Mouse (Mus musculus) adipocyte (in vitro differentiated cells): ENCODE measurements around the gene Lta.

Source experiments
- DNase-seq: peaks from one replicate; pipeline ENCODE4 v3.0.0-alpha.2; 2016; ENCODE audit warnings: low spot score

The Lta gene

DNA sequence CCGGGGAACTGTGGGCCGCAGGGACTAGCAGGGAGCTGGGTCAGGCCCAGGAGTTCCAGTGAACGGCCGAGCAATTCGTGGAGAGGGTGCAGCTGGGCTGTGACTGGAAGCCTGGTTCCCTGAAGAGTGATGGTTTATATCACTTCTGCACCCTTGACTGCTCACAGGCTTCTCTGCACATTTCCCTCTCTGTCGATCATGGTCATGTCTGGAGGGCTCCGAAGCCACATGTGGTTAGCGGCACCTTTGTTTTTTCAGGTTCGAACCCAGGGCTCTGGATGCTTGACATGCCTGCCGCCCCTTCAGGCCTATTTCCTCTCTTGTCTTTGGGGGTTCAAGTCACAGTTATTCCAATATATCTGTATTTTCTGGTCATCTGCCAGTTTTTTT lies 224 bp upstream of the Lta start:
- no peak for DNase-seq

DNA sequence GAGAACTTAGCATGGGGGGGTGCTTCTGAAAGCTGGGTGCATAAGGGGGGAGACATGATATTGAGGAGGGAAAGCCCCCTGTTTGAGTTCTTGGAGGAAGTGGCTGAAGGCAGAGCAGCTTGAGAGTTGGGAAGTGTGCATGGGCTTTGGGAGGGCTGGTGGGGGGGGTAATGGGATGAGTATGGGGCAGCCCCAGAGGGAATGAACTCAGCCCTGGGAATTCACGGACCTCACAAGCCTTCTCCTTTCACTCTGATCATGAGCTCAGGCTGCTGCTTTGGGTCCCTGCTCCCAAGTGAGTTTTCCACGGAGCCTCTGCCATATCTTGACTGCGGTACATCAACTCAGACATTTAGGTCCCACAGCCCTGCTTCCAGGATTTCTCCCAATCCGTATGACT lies 2.7 kb downstream of the Lta start:
- no peak for DNase-seq

DNA sequence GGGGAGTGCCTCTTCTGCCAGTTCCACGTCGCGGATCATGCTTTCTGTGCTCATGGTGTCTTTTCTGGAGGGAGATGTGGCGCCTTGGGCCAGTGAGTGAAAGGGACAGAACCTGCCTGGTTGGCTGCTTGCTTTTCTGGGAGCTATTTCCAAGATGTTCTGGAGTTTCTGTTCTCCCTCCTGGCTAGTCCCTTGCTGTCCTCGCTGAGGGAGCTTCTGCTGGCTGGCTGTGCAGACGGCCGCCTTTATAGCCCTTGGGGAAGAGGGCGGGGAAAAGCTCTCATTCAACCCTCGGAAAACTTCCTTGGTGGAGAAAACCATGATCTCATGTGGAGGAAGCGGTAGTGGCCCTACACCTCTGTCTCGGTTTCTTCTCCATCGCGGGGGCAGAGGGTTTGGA lies 3.4 kb downstream of the Lta start, which contains the start of gene Tnf:
Gene Tnf (minus strand): TSS at position 221 of the 400 bp plus-strand sequence.
- no peak for DNase-seq

DNA sequence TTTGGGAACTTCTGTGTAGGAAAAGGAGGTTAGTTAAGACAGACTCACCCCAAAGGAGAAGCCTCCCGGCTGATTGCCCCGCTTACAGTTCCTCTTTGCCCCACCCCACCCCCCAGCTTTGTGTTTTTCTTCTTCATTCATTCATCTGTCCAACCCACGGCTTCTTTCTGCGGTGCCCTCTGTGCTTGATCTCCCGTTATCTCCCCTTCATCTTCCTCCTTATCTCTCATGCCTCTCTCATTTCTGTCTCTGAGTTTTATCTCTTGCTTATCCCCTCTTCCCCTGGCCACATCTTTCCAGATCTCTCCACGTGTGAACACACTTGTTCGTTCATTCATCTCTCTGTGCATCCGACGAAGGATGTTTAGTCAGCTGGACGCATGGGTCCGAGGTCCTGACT lies 4.0 kb downstream of the Lta start:
- DNase-seq, result no peak

DNA sequence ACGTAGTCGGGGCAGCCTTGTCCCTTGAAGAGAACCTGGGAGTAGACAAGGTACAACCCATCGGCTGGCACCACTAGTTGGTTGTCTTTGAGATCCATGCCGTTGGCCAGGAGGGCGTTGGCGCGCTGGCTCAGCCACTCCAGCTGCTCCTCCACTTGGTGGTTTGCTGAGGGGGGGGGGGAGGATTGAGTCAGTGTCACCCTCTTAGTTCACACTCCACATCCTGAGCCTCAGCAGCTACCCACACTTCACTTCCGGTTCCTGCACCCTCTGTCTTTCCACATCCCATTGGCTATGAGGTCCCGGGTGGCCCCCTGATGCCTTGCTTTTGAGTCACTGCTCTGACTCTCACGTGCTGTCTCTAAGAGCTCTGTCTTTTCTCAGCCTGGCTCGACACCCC lies 4.8 kb downstream of the Lta start:
- DNase-seq, result no peak

DNA sequence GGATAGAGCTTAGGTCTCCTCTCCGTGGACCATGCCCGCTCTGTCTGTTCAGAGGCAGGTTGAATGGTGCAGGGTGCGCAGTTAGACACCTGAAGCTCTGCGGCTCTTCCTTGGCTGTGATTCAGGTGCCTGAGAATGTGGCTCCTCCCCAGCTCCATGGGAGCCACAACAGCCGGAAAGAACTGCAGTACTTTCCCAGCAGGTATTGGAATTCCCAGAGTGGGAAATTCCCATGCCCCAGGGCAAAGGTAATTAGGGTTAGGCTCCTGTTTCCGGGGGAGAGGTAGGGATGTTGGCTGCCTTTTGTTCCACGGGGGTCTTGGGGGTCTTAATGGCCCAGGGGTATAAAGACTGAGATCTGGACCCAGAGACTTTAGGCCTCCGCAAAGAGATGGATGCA lies 6.2 kb downstream of the Lta start:
- DNase-seq, result no peak

DNA sequence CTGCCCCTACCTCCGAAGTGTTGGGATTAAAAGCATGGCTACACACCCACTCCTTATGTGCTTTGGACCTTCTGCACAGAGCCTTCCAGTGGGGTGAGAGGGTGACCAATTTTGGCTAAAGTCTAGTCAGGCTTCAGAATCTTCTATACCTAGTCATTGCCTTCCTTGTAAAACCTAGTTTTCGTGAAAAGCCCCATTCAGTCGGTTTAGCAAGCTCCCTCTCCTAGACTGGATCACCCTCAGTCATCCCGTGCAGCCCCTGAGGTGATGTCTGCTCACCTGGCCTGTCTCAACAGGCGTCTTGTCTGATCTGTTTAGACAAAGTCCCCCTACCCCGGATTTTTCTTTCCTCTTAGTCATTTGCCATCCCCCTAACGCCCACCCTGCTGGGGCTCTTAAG lies 7.1 kb downstream of the Lta start:
- no peak for DNase-seq

DNA sequence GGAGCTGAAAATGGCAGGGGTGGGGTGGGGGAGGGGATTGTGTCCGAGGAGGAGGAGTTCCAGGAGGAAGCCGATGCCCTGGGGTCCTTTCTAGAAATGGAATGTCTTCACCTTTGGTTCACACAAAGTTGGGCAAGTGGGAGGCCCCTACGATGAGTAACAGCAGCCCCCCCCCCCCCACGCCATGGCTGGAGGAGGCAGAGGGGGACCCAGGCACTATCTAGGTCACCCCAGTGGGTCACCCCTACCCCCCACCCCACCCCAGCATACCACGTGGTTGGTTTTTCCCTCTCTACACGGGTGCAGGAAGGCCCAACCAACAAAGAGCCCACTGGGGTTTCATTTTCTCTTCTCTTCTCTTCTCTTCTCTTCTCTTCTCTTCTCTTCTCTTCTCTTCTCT lies 8.0 kb downstream of the Lta start:
- DNase-seq, result no peak

DNA sequence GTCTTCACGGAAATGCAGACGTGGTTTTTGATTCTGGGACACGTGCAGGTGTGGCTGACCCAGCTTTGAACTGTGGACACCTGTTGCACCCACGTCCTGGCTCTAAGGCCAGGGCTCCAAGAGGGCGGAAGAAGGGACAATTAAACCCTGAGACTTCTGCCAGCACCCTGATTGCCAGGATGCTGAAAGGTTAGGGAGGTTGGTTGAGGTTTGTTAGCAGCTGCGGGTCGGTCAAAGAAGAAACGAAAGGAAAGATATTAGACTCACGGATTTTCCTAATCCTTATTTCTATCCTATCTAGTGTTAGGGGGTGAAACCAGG lies 8.9 kb downstream of the Lta start:
- no peak for DNase-seq

DNA sequence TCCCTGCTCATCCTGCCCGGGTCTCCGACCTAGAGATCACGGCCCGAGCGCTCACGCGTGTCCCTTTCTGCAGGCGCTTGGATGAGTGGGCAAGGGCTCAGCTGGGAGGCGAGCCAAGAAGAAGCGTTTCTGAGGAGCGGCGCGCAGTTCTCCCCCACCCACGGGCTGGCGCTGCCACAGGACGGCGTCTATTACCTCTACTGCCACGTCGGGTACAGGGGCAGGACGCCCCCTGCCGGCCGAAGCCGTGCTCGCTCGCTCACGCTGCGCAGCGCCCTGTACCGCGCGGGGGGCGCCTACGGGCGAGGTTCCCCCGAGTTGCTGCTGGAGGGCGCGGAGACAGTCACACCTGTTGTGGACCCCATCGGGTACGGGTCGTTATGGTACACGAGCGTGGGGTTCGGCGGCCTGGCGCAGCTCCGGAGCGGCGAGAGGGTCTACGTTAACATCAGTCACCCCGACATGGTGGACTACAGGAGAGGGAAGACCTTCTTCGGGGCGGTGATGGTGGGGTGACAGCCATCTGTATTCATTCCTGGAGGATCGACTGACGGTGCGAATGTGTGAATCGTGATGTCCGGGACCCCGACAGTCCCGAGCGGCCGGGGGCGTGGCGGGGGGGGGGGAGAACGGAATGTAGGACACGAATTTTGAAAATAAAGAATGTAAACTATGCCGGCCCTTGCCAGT lies 9.4 kb downstream of the Lta start:
- no peak for DNase-seq

DNA sequence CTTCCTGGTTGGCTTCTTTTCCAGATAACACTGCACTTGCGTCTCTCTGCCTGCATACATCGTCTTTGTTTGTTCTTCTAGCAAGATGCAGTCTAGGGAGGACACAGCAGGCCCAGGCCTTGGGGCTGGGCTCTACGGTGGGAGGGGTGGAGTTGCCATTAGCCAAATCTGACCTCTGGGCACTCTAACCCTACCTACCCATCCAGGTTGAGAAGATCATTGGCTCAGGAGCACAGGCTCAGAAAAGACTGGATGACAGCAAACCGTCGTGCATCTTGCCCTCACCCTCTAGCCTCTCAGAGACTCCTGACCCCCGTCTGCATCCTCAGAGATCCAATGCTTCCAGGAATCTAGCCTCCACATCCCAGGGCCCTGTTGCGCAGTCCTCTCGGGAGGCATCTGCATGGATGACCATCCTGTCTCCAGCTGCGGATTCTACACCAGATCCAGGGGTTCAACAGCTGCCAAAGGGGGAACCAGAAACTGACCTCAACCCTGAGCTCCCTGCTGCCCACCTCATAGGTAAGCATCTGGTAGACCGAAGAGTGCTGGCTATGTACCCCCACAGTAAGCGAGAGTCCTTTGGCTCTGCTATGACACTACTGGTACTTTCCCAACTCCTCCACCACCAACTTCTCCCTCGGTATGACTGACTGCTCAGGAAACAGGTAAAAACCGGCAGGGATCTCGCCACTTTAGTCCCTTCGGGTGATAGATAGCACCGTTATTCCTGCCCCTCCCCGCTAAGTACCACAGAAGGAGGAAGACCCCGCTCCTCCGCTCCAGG lies 10.1 kb downstream of the Lta start:
- DNase-seq, result no peak

DNA sequence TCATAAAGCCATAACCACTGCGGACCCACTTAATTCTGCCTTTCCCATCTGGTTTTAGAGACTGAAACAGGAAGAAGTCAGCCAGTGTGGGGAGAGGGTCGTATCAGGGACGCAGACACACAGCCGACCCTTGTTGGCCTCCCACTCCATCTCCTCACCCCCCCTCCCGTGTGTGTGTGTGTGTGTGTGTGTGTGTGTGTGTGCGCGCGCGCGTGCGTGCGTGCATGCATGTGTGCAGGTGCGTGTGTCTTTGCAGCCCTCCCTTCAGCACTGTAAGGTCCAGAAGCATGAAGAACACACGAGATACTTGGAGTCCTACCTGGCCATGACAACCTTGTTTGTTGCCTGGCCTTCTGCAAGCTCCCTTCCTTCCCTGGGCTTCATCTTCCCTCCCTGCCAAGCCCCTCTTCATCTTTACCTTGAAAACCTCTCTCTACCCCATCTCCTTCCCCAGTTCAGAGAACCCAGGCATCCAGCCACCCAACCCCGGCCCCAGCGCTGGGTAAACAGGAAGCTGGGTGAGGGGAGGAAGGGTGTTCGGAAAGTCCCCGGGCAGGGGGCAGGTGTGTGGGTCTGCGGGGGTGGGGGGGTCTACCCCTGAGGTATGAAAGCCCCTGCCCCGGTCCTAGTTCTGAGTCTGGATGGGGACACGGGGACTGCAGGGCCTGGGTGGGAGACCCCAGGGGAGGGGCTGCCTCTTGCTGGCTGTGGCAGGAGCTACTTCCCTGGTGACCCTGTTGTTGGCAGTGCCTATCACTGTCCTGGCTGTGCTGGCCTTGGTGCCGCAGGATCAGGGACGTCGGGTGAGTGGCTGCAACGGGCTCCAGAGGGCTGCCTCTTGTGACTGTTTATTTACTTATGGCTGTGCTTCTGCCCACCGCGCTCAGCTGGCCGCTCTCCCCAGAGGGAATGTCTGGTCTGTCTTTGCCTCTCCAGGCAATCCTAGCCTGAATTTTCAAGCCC lies 11.0 kb downstream of the Lta start, which contains the start of gene Ltb:
Gene Ltb (plus strand): TSS at position 559 of the 963 bp plus-strand sequence.
- DNase-seq, result no peak

DNA sequence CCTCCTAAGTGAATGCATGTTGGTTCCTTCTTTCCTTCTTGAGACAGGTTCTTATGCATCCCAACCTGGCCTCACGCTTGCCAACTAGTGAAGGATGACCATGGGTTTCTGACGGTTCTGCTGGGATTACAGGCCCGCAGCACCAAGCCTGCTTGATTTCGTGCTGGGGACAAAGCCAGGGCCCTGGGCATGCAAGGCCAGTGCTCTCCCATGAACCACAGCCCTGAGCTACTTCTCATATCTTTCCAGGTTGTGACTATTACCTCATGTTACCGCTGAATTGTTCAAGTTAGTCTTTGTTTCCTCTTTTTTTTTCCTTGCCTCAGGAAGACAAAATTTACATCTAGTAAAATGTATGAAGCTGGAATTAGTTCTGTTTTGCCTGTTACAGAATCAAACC lies 12.2 kb downstream of the Lta start:
- no peak for DNase-seq

DNA sequence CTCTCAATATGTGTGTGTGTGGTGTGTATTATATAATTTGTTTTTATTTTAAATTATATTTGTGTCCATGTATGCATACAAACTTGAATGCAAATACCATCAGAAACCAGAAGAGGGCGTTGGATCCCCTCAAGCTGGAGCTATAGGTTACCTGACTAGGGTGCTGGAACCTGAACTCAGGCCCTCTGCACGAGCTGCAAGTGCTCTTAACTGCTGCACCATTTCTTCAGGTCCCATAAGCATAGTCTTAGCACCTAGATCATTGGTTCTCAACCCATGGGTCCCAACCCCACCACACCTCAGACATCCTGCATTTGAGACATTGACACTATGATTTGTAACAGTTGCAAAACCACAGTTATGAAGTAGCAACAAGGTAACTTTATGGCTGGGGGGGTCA lies 13.4 kb downstream of the Lta start:
- DNase-seq, result no peak

DNA sequence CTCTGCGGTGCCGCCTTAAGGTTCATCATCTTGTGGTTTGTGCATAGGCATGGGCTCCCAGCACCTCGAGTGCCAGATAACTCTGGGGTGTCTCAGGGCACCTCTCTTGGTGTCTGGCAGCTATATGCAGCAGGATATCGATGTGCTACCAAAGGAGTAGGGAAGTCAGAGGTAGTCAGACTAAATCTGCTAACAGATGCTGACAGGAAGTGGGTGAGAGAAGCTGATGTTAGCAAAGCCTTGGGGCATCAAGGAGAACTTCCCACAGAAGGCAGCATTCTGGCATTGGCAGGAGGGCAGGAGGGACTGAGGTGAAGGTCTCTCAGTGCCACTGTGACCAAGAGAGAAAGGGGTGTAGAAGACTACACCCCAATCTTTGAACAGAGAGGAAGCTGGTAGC lies 15.1 kb downstream of the Lta start:
- DNase-seq, result no peak

DNA sequence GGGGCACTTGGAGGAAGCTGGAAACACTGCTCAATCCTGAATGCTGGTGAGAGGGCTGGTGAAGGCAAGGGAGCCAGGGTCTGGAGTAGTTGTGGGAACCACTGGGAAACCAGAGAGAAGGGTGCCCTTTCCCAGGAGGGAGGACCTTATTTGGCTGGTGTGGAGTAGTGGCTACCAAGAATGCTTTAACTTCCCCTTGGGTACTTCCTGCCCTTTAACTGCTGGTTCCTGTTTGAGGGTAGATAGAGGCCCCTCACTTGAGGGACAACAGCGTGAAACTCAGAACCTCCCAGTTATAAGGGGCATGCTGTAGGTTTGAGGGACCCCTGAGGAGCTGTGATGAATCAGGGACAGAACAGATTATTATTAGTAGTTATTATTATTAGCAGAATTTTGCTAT lies 16.0 kb downstream of the Lta start:
- DNase-seq, result no peak

DNA sequence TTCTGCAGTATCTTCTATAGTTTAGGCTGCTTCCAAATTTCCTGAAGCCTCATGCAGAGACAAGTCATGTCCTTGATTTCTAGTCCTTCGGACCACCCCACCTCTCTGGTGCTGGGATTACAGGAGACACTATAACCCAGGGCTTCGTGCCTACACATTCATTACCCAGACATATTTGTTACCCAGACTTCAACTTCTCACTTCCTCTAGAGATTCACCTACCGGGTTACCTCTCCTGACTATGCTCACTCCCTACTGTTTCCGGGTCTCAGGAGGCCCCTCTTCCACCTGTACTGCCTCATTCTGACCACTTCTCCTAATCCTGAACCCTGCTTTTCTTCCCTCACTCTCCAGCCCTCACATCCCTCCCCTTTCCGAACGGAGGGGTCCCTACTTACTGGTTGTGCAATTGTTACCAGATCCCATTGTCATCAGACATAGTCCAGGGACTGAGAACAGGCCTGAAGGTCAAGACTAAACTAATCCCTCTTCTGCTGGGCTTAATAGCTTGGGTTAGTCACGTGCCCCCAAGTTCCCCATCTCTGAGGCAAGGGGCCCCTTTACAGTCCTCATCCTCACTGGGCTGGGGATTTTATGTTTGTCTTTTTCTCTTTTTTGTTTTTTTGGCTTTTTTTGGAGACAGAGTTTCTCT lies 17.1 kb downstream of the Lta start, which contains the start of gene Lst1:
Gene Lst1 (minus strand): TSS at position 481 of the 652 bp plus-strand sequence.
- DNase-seq, result no peak

DNA sequence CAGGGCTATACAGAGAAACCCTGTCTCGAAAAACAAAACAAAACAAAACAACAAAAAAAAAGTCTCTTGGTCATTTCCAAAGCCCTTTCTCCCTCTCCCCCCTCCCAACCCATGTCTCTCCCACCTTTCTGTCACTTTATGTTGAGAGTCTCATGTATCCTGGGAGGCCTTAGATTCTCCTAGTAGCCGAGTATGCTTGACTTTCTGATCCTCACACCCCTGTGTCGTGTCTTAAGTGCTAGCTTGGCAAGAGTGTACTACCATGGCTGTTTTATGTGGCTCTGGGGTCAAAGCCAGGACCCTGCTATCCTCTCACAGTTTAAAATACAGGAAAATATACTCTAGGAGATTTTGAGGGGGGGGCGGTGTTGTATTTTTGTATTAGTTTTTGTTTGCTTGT lies 17.8 kb downstream of the Lta start:
- no peak for DNase-seq

DNA sequence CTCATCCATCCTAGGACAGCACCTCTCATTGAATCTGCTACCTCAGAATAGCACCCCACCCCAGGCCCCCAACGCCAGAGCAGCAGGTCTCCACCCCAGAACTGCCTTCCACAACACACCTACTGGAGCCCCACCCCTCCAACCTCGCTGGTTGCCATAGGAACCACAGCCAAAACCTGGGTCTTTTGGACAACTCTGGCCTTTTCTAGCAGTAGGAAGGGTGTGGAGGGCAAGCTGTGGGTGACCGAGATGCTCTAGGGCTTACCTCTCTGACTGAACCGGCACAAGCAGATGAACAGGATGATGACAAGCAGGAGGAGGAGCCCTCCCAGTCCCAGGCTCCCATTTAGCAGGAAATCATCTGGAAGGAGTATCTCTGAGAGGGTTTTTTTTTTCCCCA lies 18.5 kb downstream of the Lta start:
- no peak for DNase-seq

DNA sequence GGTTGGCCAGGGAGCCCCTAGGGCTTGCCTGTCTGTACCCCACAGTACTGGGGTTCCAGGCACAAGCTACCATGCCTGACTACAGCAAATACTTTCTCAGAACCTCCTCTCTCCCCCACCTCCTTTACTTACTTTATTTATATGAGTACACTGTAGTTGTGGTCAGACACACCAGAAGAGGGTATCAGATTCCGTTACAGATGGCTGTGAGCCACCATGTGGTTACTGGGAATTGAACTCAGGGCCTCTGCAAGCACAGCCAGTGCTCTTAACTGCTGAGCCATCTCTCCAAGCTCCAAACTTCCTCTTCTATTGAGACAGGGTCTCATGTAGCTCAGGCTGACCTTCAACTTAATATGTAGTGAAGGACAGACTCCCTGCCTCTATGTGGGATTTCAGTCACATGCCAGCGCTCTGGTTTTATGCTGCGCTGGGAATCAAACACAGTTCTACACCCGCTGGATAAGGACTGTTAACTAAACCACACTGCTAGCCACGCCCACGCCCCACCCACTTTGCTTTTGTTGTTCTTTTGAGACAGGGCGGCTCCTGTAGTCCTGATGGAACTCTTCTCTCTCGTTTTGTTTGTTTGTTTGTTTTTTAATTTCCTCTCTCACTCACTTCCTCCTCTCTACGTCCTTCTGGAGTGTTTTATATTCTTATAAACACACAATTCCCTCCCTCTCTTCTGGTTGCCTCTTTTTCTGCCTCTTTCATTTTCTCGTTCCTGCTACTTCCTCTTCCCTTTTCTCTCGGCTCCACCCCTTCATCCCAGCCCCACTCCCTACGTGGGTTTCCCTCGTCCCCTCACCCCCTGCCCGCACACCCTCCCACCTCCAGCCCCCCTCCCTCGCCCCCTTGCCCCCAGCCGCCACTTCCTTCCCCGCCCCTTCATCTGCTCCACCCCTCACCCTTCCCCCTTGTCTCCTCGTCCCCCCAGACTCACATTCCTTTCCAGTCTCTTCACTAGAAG lies 19.2 kb downstream of the Lta start:
- peak; percentile 80 for DNase-seq

DNA sequence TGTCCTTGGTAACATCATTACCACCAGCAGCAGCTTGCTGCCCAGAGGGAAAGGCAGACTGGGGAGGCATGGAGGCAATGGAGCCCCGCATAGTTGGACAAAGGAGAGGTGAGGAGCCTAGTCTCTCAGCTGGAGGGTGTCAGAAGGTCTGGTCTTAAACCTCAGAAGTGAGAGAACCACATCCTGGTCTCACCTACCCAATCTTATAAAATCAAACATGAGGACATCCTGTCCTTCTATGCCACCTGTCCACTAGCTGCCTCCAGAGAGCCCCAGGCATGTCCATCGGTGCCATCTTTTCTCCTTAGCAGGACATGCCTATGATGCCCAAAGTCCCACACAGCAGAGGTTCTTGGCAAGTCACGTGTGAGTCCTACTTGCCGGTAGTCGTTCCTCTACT lies 25.1 kb downstream of the Lta start:
- no peak for DNase-seq
